Mouse (Mus musculus) adrenal gland (tissue): ENCODE data around the gene Olfr1378.

Experiments used
- intact Hi-C: fragments of 180-260 bp; cut with DNase I; formaldehyde crosslinking; loops from one replicate; pipeline ENCODE4 v1.15.1; 2025
- long read RNA-seq, 2 experiments: library from polyadenylated mRNA; unstranded; transcript quantifications; one replicate each; pipeline ENCODE4 v2.0.0; 2020; ENCODE audit warnings: borderline replicate concordance in 1 of 2; ENCODE audit not compliant: insufficient replicate concordance in 1 of 2

Olfr1378 gene
- long read RNA-seq, experiment 1 = 0 reads
- long read RNA-seq, experiment 2 = 0 reads

DNA sequence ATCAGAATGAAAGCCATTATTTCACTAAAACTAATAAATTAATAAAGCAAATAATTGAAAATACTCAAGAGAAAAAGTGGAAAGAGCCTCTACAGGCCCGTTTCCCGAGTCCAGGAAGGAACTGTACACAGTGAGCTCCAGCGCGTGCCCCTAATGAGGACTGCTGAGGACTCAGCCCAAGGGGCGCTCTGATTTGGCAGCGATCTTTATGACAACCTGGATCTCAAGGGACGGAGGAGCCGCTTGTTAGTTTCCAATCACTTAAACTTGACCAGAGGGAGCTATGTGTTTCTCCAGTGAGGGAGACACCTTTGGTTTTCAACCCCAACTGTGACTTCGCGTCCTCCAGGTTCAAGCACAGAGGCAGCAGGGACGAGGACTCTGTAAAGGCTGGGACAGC, at the start of gene Olfr1378:
Gene Olfr1378 (plus strand): TSS at position 301 of the 400 bp plus-strand sequence.
- intact Hi-C loops = no loop called here

DNA sequence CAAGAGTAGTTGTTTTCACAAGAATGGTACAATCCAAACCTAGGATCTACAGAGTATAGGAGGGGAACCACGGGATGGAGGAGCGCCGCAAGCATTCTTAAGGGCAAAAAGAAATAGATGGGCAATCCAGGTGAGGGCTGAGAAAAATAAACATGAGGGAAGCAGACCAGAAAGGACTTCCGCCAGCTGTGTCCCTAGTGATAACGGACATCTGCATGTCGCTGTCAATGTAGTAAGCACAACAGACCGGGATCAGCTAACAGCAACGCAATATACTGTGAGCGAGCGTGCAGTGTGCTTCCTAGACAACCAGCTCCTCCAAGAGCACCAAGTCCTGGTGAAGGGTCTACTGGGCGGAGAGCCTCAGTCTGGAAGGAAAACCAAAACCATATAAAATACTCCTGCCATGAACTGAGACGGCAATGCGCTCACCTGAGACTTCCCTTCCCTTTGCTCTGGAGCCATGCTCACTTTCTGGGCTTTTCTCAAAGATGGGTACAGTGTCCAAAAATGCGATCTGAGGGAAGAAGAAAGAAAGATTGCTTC, 35.8 kb upstream of the Olfr1378 start:
- intact Hi-C loops = no loop called here

DNA sequence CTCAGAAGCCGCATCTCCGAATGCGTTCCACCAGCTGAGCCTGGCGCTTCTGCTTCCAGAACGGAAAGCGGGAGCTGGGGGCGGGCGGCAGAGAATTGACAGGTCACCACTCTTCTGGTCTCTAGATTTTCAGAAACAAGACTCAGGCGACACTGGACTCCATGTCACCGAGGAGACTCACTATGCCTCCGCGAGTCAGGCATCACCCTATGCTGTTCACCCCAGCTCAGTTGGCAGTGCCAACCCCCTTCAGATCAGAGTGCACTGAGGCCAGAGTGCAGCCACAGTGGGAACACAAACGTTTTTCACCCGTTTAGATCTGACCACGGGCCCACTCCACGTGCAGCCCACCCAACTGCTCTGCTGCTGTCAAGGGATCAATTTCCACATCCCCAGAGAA, 35.3 kb upstream of the Olfr1378 start:
- intact Hi-C loops = no loop called here

DNA sequence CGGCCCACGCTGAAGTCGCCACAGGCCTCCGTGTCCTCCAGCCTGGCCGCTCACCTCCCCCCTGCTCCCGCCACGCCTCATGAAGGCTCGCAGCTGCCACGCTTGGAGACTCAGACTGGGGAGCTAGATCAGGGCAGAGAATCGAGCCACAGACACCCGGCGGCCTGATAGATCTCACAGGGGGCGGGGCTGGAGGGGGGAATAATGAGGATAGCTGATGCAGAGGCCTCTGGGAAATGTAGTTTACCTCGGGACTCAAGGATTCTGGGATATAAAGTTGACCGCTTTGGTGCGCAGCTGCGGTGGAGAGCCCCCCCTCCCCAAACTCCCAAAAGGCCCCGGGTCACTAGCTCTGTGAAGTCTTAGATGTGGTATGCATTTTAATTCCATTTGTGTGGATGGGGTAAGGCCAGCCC, 34.9 kb upstream of the Olfr1378 start, which contains the start of gene Zfp354b:
Gene Zfp354b (minus strand): TSS at position 183 of the 416 bp plus-strand sequence.
- intact Hi-C loops = no loop called here

DNA sequence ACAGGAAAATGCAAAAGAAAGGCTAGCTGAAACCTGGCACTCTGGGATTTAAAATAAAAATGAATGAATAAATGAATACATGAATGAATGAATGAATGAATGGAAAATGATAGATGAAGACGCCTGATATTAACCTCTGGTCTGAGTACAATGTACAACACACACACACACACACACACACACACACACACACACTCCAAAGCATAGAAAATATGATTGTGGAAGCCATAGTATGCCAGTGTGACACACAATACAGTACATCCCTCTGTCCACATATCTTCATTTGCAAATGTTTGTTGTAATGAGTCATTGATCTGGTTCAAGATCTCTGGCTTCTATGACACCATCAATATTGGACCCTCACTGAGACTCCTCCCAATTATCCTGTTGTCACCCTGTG, 34.3 kb upstream of the Olfr1378 start:
- intact Hi-C loops = no loop called here

DNA sequence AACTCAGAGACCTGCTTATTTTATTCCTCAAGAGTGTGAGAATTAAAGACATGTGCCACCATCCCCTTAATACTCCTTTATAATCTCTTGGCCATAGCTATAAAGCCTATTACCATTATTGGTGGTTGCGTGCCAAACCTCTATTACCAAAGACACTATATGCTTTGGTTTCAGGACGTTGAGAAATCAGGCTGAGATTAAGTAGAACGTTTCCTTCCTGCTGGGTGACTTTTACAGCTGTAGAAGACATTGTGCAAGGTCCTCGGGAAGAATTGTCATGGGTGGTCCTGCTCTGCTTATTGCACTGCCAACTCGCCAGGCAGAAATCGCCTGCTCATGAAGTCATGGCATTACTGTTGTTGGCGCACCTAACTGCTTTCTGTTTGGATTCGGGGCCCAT, 27.9 kb upstream of the Olfr1378 start:
- intact Hi-C loops = no loop called here

DNA sequence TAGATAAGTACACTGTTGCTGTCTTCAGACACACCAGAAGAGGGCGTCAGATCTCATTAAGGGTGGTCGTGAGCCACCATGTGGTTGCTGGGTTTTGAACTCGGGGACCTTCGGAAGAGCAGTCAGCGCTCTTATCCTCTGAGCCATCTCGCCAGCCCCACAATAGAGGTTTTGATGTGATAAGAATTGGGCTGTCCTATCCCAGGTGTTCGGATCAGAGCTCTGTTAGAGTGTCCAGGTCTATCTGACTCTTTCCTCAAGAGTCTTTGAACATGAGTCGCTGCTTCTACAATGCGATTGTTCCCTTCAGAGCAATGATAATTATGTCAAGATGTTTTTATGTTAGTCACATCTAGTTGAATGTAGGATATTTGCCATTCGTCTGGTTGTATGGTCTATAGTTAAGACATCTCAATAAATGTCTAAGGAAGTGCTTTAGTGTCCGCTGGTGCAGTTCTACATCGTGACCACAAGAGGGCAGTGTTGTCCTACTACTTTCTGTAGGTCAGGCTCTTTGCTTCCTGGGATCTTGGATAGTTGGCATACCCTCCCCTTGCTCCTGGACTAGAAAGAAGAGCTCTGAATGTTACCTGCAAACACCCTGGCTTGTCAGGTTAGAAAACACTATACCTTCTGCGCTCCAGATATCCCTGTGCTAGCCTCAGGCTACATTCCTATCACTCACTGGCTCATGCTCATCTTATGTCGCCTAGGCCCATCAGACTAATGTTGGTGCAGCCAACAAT, 26.5 kb upstream of the Olfr1378 start:
- intact Hi-C loops = loop anchor here (1.0 to 10.0 kb wide), 3 partner anchors 94 to 595 kb away; no protein-coding TSS in a partner anchor

DNA sequence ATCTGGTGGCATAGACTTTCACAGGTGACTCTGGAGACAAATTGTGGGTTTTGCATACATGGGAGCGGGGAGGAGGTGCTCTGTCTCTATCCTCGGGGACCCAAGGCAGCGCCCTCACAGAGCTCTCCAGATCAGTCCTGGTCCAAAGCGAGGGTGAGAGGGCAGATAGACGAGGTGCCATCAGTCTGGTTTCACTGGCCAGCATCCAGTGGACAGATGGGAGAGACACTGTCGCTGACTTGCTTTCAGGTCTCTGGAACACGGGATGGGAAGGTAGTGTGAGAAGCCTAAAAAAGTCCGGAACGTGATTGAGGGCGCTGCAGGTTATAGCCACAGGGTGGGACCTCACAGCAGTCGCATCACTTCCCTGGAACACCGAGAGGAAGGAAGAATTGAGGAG, 23.9 kb upstream of the Olfr1378 start:
- intact Hi-C loops = loop anchor here (10.0 kb wide), 1 partner anchor 592 kb away; no protein-coding TSS in a partner anchor

DNA sequence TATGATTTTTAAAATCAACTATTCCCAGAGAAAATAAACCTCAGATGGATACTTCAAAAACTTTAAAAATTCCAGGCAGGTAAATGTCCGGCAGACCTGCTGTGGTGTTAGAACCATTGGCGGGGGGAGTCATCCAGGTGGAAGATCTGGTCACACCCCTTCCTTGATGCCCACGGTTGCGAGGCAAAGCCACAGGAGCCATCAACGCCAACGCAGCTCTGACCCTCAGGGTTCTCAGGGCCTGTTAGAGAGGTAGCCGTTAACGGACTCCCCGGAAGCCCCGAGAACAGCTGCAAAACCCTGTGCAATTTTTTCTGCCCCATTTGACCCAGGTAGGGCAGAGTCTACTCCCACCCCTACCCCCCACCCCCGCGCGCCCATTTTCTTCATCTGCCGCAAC, 22.8 kb upstream of the Olfr1378 start, which contains the start of gene 4933414I15Rik:
Gene 4933414I15Rik (minus strand): TSS at position 260 of the 400 bp plus-strand sequence.
- intact Hi-C loops = loop anchor here (10.0 kb wide), 1 partner anchor 591 kb away; no protein-coding TSS in a partner anchor

DNA sequence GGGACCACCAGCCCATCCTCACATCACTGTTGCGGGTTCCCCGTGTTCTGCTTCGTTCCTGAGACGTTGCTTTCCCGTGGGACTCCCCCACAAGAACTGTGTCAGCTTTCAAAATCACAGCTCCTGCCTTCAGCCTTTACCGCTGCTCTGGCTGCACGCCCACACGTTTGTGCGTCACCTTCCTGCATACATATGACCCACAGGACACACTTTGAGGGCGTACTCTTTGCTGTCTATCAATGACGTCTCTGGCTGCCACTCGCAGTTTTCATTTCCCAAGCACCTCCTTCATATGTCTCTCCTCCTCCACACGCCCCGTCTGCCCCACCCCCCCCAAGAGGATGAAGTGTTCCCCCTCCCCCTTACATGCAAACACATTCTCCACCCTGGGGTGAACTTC, 14.0 kb upstream of the Olfr1378 start:
- intact Hi-C loops = no loop called here

DNA sequence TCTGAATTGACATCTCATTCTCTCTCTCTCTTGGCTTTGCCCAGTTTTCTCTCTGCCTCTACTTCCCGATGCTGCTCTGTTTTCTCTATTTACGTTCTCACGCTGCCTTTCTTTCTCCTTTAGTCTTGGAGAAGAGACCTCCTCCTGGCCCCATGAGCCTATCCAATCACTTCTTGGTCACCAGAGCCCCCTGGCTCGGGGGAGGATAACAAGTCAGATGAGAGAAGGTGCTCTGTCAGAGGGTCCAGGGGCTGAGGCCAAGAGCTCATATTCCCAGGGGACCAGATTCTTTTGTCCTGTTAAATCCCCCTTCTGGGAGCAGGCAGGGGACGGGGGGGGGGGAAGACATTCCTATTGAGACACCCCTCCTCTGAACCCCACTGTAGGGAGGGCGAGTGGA, 12.7 kb upstream of the Olfr1378 start, which contains the start of gene Prop1:
Gene Prop1 (minus strand): TSS at position 101 of the 400 bp plus-strand sequence.
- intact Hi-C loops = no loop called here

DNA sequence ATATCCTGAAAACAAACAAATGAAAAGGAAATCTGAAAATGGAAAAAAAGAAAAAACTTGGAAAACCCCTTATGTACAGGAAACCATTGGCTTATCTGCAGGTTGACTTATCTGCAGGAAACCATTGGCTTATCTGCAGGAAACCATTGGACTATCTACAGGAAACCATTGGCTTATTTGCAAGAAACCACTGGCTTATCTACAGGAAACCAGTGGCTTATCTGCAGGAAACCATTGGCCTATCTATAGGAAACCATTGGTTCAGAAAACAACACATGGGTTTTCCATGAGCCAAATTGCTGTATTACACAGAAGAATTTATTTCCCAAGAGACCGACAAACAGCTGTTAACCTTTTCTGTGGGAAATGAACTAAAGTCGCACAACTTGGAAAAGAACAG, 1.4 kb upstream of the Olfr1378 start:
- intact Hi-C loops = no loop called here

DNA sequence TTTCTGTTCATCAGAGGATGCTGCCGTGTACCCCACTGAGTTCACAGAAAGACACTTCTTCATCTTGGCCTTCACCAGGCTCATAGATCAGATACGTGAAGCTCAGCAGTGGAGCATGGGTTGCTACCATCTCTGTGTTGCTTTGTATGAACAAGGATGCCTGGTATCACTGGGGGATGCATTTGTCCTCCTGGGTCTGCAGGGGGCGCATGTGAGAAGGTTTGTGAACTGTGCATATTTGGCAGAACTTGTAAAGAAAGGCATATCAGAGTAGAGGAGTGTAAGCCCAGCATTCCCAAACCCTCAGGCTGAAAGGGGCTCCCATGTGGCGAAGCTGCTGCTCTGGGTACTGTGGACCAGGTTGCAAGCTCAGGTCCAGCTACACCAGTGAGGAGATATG, 10.9 kb downstream of the Olfr1378 start:
- intact Hi-C loops = loop anchor here (5.0 kb wide), 1 partner anchor 55 kb away; no protein-coding TSS in a partner anchor

DNA sequence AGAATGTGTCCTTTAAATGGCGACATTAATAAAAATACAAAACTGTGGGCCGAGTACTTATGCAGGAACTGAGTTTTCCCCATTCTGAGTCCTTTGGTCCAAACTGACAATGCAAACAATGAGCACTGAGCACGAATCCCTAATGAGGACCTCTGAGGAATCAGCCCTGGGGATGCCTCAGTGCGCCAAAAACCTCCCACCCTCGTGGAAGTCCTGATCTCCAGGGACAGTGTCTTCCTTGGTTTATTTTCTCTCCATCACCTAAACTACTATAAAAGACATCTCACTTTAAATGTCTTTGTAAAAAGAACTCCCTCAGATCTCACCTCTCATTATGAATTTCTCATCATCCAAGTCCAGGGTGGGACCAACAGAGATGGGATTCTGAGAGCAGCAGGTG, 15.3 kb downstream of the Olfr1378 start, which contains the start of gene Olfr1377:
Gene Olfr1377 (plus strand): TSS at position 301 of the 400 bp plus-strand sequence.
- intact Hi-C loops = no loop called here

DNA sequence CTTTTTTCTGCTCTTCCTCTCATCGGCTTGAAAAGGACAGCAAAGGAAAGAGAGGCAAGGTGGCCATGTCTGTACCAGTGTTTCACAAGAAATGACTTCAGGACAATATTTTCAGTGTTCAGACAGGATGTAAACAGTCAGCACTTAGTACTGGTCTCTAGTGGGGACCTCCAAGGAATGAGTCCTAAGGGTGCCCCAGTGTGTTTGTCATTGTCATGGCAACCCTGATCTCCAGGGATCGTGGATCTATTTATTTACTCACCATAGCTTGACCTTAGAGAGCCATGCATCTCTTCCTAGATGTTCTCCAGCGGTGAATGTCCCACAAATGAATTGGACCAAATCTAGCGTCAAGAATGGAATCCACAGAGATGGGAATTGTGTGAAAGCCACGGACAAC, 37.0 kb downstream of the Olfr1378 start, which contains the start of gene Olfr51:
Gene Olfr51 (plus strand): TSS at position 301 of the 400 bp plus-strand sequence.
- intact Hi-C loops = no loop called here

DNA sequence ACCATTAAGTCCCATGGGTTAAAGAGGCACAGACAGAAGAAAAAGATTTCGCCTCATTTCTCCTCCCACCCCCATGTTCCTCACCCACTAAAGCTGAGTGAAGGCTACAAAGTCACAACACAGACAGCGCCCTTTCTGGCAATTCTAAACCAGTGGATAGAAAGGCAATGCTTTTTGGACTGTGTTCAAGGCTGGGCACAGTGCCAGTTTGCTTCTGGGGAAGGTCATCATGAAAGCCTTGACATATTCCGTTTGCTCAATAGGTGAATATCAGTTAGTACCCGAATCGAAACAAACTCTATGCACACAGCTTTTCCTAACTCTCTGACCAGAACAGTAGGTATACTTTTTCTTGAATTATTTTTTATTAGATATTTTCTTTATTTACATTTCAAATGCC, 45.5 kb downstream of the Olfr1378 start:
- intact Hi-C loops = no loop called here

DNA sequence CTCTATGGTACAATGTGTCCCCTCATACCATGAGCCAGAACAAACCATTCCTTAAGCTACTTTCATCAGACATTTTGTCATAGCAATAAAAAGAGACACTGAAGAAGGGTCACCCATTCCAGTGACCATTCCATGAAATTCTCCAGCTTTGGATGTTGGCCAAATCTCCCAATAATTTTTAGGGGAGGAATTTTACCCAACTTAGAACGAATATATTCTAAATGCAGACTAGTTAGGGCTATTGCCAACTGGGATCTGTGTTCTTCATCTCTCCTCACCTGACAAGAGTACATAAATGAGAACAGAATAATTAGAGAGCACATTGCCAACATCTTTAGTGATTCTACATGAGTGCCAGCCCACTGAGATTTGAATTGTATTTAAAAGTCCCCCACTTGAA, 47.6 kb downstream of the Olfr1378 start, which contains the start of gene Olfr54:
Gene Olfr54 (plus strand): TSS at position 301 of the 400 bp plus-strand sequence.
- intact Hi-C loops = no loop called here

DNA sequence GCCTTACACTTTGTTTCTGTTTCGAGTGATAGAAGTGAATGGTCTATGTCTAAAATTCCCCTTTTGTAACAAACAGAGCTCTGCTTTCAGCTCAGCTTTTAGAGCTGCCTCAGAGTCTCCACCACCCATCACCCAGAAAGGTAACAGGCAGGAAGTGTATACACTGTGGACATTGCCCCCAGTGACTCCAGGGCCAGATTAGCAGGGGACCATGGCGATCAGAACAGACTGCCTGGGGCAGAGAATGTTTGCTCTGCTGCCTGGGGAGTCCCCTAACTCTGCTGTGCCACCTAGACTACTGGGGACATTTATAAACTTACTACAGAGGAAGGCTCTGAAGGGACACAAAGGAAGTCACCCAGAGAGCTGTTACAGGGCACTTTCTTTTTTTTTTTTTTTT, 50.0 kb downstream of the Olfr1378 start:
- intact Hi-C loops = no loop called here
